Mouse (Mus musculus) ES-E14 (cell line): ENCODE data around the gene Ccl6.

Experiments used
- CHD2 ChIP-seq: IDR thresholded peaks from 2 replicates; pipeline ENCODE4 v1.6.1; 2014; ENCODE audit warnings: mild to moderate bottlenecking, low read depth, low read length, inconsistent platforms
- HCFC1 ChIP-seq: IDR thresholded peaks from 2 replicates; pipeline ENCODE4 v1.6.1; 2012; ENCODE audit warnings: low read length, inconsistent platforms, borderline replicate concordance; ENCODE audit not compliant: insufficient read depth
- MAFK ChIP-seq: IDR thresholded peaks from 2 replicates; pipeline ENCODE4 v1.6.1; 2014; ENCODE audit warnings: mild to moderate bottlenecking, low read depth, low read length, inconsistent platforms; ENCODE audit not compliant: insufficient read depth
- ZC3H11A ChIP-seq: IDR thresholded peaks from 2 replicates; pipeline ENCODE4 v1.6.1; 2012; ENCODE audit warnings: low read depth, mild to moderate bottlenecking, inconsistent platforms, low read length, borderline replicate concordance
- ZNF384 ChIP-seq: IDR thresholded peaks from 2 replicates; pipeline ENCODE4 v1.6.1; 2012; ENCODE audit warnings: low read depth, low read length, inconsistent platforms

DNA sequence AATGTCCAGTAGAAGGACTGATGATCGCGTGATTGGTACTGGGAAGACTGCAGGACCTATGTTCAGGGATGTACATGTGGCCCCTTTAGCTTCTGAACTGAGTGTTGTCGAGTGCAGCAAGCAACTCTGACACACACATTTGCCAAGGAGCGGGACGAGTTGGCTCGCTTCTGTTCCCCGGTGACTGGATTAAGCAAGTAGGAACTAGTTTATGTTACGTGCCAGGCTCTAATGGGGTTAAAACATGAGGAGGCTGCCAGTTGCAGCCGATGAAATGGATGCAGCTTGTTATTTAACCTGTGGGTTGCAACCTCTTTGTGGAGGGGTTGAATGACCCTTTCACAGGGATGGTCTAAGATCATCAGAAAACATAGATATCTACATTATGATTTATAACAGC is 24.8 kb downstream of the Ccl6 start:
- no peak for TF ChIP-seq ZC3H11A
- no peak for TF ChIP-seq HCFC1
- TF ChIP-seq MAFK: no peak
- TF ChIP-seq ZNF384: no peak
- no peak for TF ChIP-seq CHD2
